Mouse (Mus musculus) CD4-positive, CD25-positive, alpha-beta regulatory T cell, adult 9 weeks (primary cell): Measurements from ENCODE around the gene Hc. TPM values are rescaled to one million over a fixed set of nuclear protein-coding genes. Genes with fewer than 3 reads are reported as not detected.

Experiments
- polyA plus RNA-seq: library from polyadenylated mRNA; unstranded; fragments of 100-300 nt; shearing (Covaris generic); gene quantifications from one replicate; pipeline ENCODE4 v1.2.1, GENCODE M21; 2017

Gene Hc
- polyA plus RNA-seq: 0.77 TPM

GRCm38 (mm10) chr2:35061338-35061737, at the start of gene Hc:
Gene Hc, minus strand, starts transcription at chr2:35061438.

GRCm38 (mm10) chr2:35109141-35109923, 48.1 kb upstream of the Hc start, which contains the start of gene Cntrl:
Gene Cntrl, plus strand, starts transcription at chr2:35109492.

GRCm38 (mm10) chr2:35101443-35101842, 40.2 kb upstream of the Hc start, which contains the start of gene AI182371:
Gene AI182371, minus strand, starts transcription at chr2:35101543.

GRCm38 (mm10) chr2:34961481-34962036, 99.7 kb downstream of the Hc start, which contains the start of gene Traf1:
Gene Traf1, minus strand, starts transcription at chr2:34961772.

Other genes starting within 250 kb of the Hc start
- 65.6 TPM for gene Fbxw2, start 235.1 kb downstream of the Hc start, polyA plus RNA-seq
- gene Gm34653, start 228.4 kb downstream of the Hc start, polyA plus RNA-seq: not detected
- gene Cutal, start 187.0 kb downstream of the Hc start, polyA plus RNA-seq: not detected
- 52.0 TPM for gene Psmd5, start 186.5 kb downstream of the Hc start, polyA plus RNA-seq
- 1.1 TPM for gene Phf19, start 147.4 kb downstream of the Hc start, polyA plus RNA-seq
- gene Traf1, start 99.7 kb downstream of the Hc start, polyA plus RNA-seq: 450 TPM
- gene AI182371, start 40.1 kb upstream of the Hc start, polyA plus RNA-seq: 3.1 TPM
- gene Cntrl, start 48.1 kb upstream of the Hc start, polyA plus RNA-seq: 144 TPM
- gene Rab14, start 139.7 kb upstream of the Hc start, polyA plus RNA-seq: 107 TPM
- 37.1 TPM for gene Gsn, start 194.9 kb upstream of the Hc start, polyA plus RNA-seq